Mouse (Mus musculus): ENCODE data around the gene Tipin. TPM values are rescaled to one million over a fixed set of nuclear protein-coding genes. Genes with fewer than 3 reads are reported as not detected.
A peak's percentile ranks its signal among the peaks of the same experiment; 100 is the strongest.

Tipin gene
- polyA plus RNA-seq, 1 experiment = 33.9 TPM

GRCm38 (mm10) chr9:64335825-64336224, 54.4 kb downstream of the Tipin start:
- H3K27ac ChIP-seq (ENCODE audit: insufficient read depth, low read length) = no peak overlapping the region
- TF ChIP-seq CTCF (IDR thresholded peaks at IDR 0.05; ENCODE audit: extremely low read depth, insufficient read depth, low read length) (no peak), POLR2A (IDR thresholded peaks at IDR 0.05; ENCODE audit: extremely low read depth, insufficient read depth, low read length) (no peak)
- H3K4me3 ChIP-seq (ENCODE audit: insufficient read depth, low read length) = no peak overlapping the region
- no peaks in the 10 kb centered on the region; the same call in 1 of the 2 replicates for H3K4me1 ChIP-seq (ENCODE audit: control insufficient read depth, insufficient read depth, low read length)

GRCm38 (mm10) chr9:64339361-64339760, 58.0 kb downstream of the Tipin start:
- H3K4me3 ChIP-seq (ENCODE audit: insufficient read depth, low read length) = no peak overlapping the region; the same call in 1 of the 2 replicates
- TF ChIP-seq CTCF (IDR thresholded peaks at IDR 0.05; ENCODE audit: extremely low read depth, insufficient read depth, low read length) (no peak), POLR2A (IDR thresholded peaks at IDR 0.05; ENCODE audit: extremely low read depth, insufficient read depth, low read length) (no peak)
- no peaks in the 10 kb centered on the region; the same call in 1 of the 2 replicates for H3K4me1 ChIP-seq (ENCODE audit: control insufficient read depth, insufficient read depth, low read length)
- H3K27ac ChIP-seq (ENCODE audit: insufficient read depth, low read length) = no peak overlapping the region

GRCm38 (mm10) chr9:64340351-64341253, 59.2 kb downstream of the Tipin start:
- H3K27ac ChIP-seq (ENCODE audit: insufficient read depth, low read length) = peak overlapping the region; percentile 99
- peak overlapping the region; percentile 60 for H3K4me3 ChIP-seq (ENCODE audit: insufficient read depth, low read length)
- H3K4me1 ChIP-seq (ENCODE audit: control insufficient read depth, insufficient read depth, low read length) = no peaks in the 10 kb centered on the region; the same call in 1 of the 2 replicates
- TF ChIP-seq CTCF (IDR thresholded peaks at IDR 0.05; ENCODE audit: extremely low read depth, insufficient read depth, low read length) (no peak), POLR2A (IDR thresholded peaks at IDR 0.05; ENCODE audit: extremely low read depth, insufficient read depth, low read length) (peak; percentile 33)

DNA sequence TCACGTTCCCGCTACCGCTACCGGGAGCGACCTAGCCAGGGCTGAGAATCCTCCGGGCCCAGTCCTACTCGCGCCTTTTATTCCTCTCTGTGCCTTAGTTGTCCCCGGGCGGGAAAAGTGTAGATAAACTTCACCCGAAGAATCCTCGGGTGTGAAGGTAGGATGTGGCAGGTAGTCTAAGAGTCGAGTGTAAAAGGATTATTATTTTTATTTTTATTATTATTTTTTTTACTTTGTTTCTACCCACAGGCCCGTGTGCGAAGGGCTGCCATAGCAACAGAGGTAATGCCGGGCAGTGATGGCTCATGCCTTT, 59.8 kb downstream of the Tipin start, which contains the start of gene Dis3l:
Gene Dis3l (minus strand): TSS at position 35 of the 313 bp plus-strand sequence.
- Histone ChIP-seq H3K4me3 (ENCODE audit: insufficient read depth, low read length) (peak within 1 kb of the TSS; percentile 60), H3K27ac (ENCODE audit: insufficient read depth, low read length) (peak within 1 kb of the TSS; percentile 99), H3K4me1 (ENCODE audit: control insufficient read depth, insufficient read depth, low read length) (no peaks in the 10 kb centered on the region; the same call in 1 of the 2 replicates)
- TF ChIP-seq POLR2A (IDR thresholded peaks at IDR 0.05; ENCODE audit: extremely low read depth, insufficient read depth, low read length) = no peak
- no peak for TF ChIP-seq CTCF (IDR thresholded peaks at IDR 0.05; ENCODE audit: extremely low read depth, insufficient read depth, low read length)

DNA sequence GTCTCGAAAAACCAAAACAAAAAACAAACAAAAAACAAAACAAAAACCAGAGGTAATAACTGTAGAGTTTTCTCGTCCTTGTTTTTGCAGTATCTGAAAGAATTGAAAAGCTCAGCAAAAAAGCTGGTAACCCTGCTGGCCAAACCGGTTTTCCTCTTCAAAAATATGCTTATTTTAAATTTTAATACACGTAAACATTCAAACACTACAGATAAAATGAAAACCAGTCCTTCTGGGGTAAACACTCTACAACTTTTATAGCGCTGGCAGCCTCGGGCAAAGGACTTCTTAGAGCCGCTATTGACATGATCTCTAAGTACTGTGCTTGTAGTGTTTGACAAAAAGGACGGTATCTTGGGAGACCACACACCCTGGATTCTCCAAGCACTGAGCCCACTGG, 60.3 kb downstream of the Tipin start:
- H3K4me3 ChIP-seq (ENCODE audit: insufficient read depth, low read length) = peak overlapping the region; percentile 60; the same call in 1 of the 2 replicates
- no peak for TF ChIP-seq POLR2A (IDR thresholded peaks at IDR 0.05; ENCODE audit: extremely low read depth, insufficient read depth, low read length)
- no peak overlapping the region for H3K27ac ChIP-seq (ENCODE audit: insufficient read depth, low read length)
- no peaks in the 10 kb centered on the region; the same call in 1 of the 2 replicates for H3K4me1 ChIP-seq (ENCODE audit: control insufficient read depth, insufficient read depth, low read length)

GRCm38 (mm10) chr9:64343656-64344055, 62.3 kb downstream of the Tipin start:
- no peak overlapping the region for H3K27ac ChIP-seq (ENCODE audit: insufficient read depth, low read length)
- TF ChIP-seq CTCF (IDR thresholded peaks at IDR 0.05; ENCODE audit: extremely low read depth, insufficient read depth, low read length) (no peak), POLR2A (IDR thresholded peaks at IDR 0.05; ENCODE audit: extremely low read depth, insufficient read depth, low read length) (no peak)
- H3K4me3 ChIP-seq (ENCODE audit: insufficient read depth, low read length) = no peak overlapping the region
- no peaks in the 10 kb centered on the region; the same call in 1 of the 2 replicates for H3K4me1 ChIP-seq (ENCODE audit: control insufficient read depth, insufficient read depth, low read length)

DNA sequence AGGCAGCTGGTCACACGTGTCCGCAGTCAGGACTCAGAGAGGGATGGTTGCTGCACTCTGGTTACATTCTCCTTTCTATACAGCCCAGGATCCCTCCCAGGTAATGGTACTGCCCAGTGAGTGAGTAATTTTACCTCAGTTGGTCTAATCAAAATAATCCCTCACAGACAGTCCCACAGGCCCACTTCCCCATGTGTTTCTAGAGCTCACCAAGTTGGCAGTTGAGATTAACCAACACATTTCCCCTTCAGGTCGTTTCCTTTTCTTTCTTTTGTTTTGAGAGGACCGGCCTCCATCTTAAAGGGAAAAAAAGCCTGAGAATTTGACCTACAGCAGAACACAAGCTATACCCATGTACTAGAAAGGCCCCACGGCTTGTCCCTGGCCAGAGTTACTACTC, 64.5 kb downstream of the Tipin start:
- TF ChIP-seq CTCF (IDR thresholded peaks at IDR 0.05; ENCODE audit: extremely low read depth, insufficient read depth, low read length) (no peak), POLR2A (IDR thresholded peaks at IDR 0.05; ENCODE audit: extremely low read depth, insufficient read depth, low read length) (no peak)
- Histone ChIP-seq H3K27ac (ENCODE audit: insufficient read depth, low read length) (no peak overlapping the region), H3K4me1 (ENCODE audit: control insufficient read depth, insufficient read depth, low read length) (no peaks in the 10 kb centered on the region), H3K4me3 (ENCODE audit: insufficient read depth, low read length) (no peak overlapping the region)

DNA sequence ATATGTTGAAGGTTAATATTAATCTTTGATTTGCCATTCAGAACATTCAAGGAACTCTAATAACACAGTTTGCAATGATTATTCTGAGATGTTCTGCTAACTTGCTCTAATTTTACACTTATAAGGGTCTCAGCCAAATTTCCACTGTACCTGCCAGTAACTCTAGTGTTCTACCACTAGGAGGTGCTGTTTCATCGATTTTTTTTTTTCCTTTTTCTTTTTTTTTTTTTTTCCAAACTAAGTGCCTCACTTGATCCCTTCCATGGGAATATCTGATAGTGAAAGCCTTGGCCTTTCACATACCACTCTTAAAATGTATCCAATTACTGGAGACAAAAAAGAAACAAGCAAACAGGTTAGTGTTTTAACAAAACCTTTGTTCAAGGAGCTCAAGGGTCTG, 66.0 kb downstream of the Tipin start:
- no peak overlapping the region for H3K4me3 ChIP-seq (ENCODE audit: insufficient read depth, low read length)
- TF ChIP-seq CTCF (IDR thresholded peaks at IDR 0.05; ENCODE audit: extremely low read depth, insufficient read depth, low read length) (no peak), POLR2A (IDR thresholded peaks at IDR 0.05; ENCODE audit: extremely low read depth, insufficient read depth, low read length) (no peak)
- no peaks in the 10 kb centered on the region for H3K4me1 ChIP-seq (ENCODE audit: control insufficient read depth, insufficient read depth, low read length)
- no peak overlapping the region for H3K27ac ChIP-seq (ENCODE audit: insufficient read depth, low read length)

GRCm38 (mm10) chr9:64349490-64349889, 68.1 kb downstream of the Tipin start:
- Histone ChIP-seq H3K27ac (ENCODE audit: insufficient read depth, low read length) (no peak overlapping the region), H3K4me1 (ENCODE audit: control insufficient read depth, insufficient read depth, low read length) (no peaks in the 10 kb centered on the region)
- TF ChIP-seq CTCF (IDR thresholded peaks at IDR 0.05; ENCODE audit: extremely low read depth, insufficient read depth, low read length) = no peak
- no peak for TF ChIP-seq POLR2A (IDR thresholded peaks at IDR 0.05; ENCODE audit: extremely low read depth, insufficient read depth, low read length)

GRCm38 (mm10) chr9:64351191-64351590, 69.8 kb downstream of the Tipin start:
- Histone ChIP-seq H3K4me3 (ENCODE audit: insufficient read depth, low read length) (no peak overlapping the region), H3K27ac (ENCODE audit: insufficient read depth, low read length) (no peak overlapping the region), H3K4me1 (ENCODE audit: control insufficient read depth, insufficient read depth, low read length) (peaks cover 2% of the 10 kb centered on the region; the same call in 1 of the 2 replicates)
- TF ChIP-seq POLR2A (IDR thresholded peaks at IDR 0.05; ENCODE audit: extremely low read depth, insufficient read depth, low read length) (no peak), CTCF (IDR thresholded peaks at IDR 0.05; ENCODE audit: extremely low read depth, insufficient read depth, low read length) (no peak)

More at GRCm38 (mm10) chr9:64349490-64349889, 68.1 kb downstream of the Tipin start:
- no peak overlapping the region for H3K4me3 ChIP-seq (ENCODE audit: insufficient read depth, low read length)

Other genes starting within 250 kb of the Tipin start
- 0.25 and 0.36 TPM in 2 replicates for gene Lctl, start 164.4 kb upstream of the Tipin start, polyA plus RNA-seq (2012; rRNA removed)
- gene Zwilch, start 108.5 kb upstream of the Tipin start, polyA plus RNA-seq (2012; rRNA removed) = 5.4 and 6.5 TPM in 2 replicates
- 578 and 595 TPM in 2 replicates for gene Rpl4, start 108.2 kb upstream of the Tipin start, polyA plus RNA-seq (2012; rRNA removed)
- 33.2 and 34.1 TPM in 2 replicates for gene Snapc5, start 102.3 kb upstream of the Tipin start, polyA plus RNA-seq (2012; rRNA removed)
- 0.08 and 0.28 TPM in 2 replicates for gene Uchl4, start 46.4 kb upstream of the Tipin start, polyA plus RNA-seq (2012; rRNA removed)
- 172 and 175 TPM in 2 replicates for gene Map2k1, start 27.9 kb upstream of the Tipin start, polyA plus RNA-seq (2012; rRNA removed)
- 25.4 and 26.2 TPM in 2 replicates for gene Dis3l, start 59.7 kb downstream of the Tipin start, polyA plus RNA-seq (2012; rRNA removed)
- 6.0 and 6.2 TPM in 2 replicates for gene Megf11, start 104.0 kb downstream of the Tipin start, polyA plus RNA-seq (2012; rRNA removed)